Mouse (Mus musculus) urinary bladder, adult 18-20 months (tissue): ENCODE data around the gene Syk.

Experiments
- DNase-seq, 2 experiments: peaks; one replicate each; pipeline ENCODE4 v3.0.0; 2022; ENCODE audit warnings: low spot score in 2 of 2, mixed read lengths in 2 of 2

The Syk gene

DNA sequence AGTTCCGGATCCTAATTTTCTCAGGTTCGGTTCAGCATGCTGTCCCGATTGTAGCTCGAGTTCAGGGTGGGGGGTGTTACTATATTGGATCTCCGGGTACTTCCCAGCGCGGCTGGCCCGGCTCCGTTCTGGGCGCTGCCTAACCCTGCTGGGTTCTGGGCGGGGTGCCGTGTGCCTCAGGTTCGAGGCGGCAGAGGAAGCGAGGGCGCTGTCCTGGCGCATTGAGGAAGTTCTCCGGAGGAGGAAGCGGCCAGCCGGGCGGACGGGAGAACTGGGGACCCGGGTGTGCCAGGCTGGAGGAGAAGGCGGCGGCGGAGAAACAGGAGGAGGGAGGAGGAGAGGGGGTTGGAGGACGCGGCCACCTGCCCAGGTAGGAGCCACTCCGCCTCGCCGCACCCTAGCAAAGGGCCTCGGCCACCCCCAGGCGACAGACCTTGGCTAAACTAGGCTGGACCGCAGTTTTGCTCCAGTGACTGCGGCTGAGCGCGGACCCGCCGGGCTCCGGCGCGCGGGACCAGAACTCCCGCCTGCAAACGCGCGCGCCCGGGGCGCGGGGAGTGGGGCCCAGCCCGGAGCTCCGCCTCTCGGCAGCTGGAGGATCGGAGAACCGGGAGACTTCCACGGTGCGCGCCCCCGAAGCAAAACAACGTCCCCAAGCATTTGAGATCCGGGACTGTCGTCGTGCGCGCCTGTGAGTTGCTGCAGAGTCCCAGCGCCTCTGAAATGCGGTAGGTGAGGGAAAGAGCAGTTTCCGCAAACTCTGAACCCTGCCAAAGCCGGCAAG lies at the start of gene Syk:
TSS of gene Syk (plus strand) at position 296 of the 784 bp plus-strand sequence.
- DNase-seq: peak; percentile 30 to 61

GRCm38 (mm10) chr13:52533644-52534043 lies 49.3 kb upstream of the Syk start:
- DNase-seq: no peak

GRCm38 (mm10) chr13:52535542-52535941 lies 47.4 kb upstream of the Syk start:
- DNase-seq: peak; percentile 6 to 45

GRCm38 (mm10) chr13:52537754-52538587 lies 45.0 kb upstream of the Syk start:
- DNase-seq: no peak

DNA sequence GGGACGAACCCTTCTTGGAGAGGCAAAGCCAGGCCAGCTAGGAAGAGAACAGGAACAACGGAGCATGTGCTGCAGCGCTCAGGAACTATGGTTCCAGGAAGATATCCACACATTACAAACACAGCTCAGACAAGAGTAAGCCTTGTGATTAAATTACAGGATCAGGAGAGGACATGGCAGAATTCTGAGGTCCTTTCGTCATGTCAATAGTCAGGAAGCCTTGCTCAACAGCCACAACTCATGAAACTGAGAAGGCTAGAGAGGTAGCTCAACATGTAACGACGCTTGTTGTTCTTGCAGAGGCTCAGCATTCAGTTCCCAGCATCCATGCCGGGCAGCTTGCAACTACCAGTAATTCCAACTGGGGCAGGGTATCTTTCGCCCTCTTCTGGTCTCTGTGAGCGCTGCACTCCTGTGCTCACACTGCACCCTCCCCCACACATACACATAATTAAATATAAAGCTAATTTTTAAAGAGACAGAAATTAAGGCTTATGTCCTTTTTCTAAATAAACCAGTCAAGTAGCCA lies 44.3 kb upstream of the Syk start:
- no peak for DNase-seq

DNA sequence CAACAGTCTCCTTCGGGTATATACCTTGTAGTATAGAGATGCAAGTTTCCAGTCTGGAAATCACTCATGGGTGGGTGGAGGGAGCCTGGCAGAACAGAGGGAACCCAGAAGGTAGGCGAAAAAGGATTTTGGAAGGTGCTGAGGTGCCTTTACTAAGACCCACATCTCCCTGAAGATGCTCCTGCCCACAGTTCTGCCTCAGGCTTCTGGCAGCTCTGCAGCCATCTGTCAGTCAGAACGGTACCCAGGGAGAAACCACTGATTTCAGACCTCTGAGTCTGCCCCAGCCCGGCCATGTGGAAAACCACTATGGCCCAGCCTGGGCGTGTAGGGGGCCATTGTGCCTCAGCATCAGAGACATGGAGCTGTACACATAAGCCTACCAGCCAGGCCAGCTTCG lies 43.5 kb upstream of the Syk start:
- DNase-seq: no peak

- DNase-seq: no peak
These were observed 41.5 kb upstream of the Syk start for GRCm38 (mm10) chr13:52541385-52542035.

DNA sequence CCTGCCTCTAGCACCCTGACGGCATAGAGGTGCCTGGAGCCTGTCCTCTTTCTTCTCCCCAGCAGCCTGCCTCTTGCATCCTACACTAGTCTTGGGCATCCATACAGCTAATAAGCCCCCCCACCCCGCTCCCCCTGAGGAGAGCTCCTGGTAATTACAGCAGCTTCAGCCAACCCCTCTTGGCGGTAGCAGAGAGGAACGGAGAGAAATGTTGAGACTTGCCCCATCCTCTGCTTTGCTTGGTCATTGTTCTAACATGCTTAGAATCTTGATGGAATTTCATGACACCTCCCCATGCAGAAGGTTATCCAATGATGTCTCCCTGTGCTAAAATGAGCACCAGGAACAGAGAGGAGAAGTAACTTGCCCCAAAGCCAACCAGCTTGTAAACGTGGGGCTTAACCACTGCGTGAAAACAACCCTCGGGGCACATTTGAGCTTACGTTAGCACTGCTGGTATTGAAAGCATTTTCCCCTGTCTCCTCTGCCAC lies 40.9 kb upstream of the Syk start:
- DNase-seq: no peak

DNA sequence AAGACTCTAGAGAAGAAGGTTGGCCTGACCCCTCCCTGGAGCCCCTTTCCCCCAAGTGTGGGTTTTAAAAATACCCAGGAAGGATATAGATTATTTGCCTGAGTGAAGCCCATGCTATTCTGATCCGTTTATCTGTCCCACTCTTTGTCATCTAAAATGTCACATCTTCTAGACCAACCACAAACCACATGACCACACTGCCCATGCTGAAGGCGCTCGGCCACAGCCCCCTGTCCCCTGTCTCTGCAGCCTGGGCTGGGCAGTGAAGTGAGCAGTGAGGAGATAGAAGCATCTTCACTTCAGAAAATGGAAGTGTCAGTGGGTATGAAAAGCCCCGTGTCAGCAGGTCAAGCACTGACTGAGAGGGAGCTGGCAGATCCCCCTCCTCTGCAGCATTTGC lies 40.3 kb upstream of the Syk start:
- no peak for DNase-seq

DNA sequence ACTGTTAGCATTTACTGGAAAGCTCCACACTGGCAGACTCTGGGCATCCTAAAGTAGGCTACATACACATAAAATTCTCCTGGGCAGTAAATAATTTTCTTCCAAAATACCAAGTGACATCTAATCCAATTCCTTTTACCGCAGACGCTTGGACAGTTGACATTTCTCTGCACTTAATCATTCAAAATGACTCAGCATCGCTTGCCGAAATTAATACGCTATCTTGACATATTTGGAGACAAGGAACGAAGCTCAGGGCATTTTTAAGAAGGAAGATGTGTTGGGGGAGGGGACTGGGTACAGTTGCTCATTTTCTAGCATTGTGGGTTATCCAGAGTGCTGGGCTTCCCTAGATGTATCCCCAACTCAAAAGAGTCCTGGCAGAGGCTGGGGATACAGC lies 36.7 kb upstream of the Syk start:
- no peak for DNase-seq

- DNase-seq: no peak
These were observed 32.2 kb upstream of the Syk start for GRCm38 (mm10) chr13:52550690-52551193.

- DNase-seq: no peak
These were observed 31.7 kb upstream of the Syk start for GRCm38 (mm10) chr13:52551275-52551674.

DNA sequence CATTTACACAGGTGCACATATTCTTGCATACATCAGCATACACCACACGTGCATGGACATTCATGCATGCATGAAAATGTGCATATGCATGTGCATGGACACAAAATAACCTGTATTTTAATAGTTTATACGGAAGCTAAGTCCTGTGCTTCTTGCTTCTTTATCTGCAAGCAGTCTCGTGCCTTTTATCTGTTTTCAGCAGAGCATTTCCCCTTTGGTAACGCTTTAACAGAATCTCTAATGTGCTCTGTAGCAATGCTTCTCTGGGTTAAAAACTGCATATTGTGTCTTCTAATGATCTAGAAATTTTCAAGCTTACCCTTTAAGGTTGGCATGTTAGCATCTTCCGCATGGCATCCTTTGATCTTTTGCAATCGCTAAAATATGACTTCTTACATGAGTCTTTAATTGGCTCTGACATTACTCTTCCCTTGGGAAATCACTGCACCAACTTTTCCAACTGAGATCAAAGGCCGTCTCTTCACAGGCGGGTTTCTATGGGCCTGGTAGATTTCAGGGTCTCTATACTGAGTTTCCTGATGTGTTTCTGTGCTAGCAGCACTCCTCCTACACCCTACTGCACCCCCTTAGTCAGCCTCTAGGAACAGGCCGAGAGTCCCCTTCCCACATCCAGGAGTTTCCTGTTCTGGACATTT lies 30.0 kb upstream of the Syk start:
- DNase-seq: no peak

- no peak for DNase-seq
These were observed 28.3 kb upstream of the Syk start for GRCm38 (mm10) chr13:52554722-52555121.

- no peak for DNase-seq
These were observed 25.6 kb upstream of the Syk start for GRCm38 (mm10) chr13:52557421-52557820.

GRCm38 (mm10) chr13:52561367-52562165 lies 21.4 kb upstream of the Syk start:
- DNase-seq: no peak

DNA sequence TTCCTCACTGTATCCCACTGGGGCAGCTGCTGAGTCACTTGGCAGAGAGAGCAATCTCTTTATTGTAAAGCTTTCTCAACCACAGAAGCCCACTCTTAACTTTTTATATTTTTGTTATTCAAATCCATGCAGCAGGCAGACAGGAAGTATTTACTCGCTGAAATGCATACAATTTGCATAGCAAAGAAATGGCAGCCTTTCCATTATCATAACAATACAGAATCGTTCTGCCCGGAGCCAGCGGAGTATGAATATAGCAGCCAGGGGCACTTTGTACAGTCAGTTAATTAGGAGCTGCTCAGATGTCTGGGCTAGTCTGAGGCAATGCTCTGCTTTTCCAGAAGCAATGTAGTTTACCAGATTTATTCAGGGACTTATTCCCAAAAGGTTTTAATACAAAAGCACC lies 20.8 kb upstream of the Syk start:
- DNase-seq: no peak

GRCm38 (mm10) chr13:52565103-52565739 lies 17.8 kb upstream of the Syk start:
- DNase-seq: no peak

DNA sequence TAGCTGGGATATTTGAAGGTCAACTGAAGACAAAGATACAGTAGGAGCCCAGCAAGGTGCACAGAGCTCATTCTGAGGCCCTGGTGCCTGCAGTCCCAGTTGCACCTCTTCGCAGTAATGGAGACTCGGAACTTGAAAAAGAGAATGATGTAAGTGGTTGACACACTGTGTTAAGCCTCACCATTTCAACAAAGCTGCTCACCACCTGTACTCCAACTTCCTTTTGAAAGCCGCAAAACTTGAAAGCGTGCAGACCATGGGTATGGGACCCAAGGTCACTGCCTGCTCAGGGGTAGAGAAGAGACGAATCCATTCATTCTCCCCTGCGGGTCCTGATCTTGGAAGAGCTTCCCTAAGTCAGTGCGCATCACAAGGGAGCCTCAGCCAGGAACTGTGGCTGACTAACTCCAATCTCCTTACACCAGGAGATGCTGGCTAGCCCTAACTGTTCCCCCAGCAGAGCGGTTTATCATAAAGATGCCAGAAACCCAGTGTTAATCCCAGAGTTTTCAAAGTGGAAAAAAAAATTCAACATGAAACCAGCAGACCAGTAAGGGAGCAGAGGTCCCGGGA lies 16.7 kb upstream of the Syk start:
- no peak for DNase-seq

DNA sequence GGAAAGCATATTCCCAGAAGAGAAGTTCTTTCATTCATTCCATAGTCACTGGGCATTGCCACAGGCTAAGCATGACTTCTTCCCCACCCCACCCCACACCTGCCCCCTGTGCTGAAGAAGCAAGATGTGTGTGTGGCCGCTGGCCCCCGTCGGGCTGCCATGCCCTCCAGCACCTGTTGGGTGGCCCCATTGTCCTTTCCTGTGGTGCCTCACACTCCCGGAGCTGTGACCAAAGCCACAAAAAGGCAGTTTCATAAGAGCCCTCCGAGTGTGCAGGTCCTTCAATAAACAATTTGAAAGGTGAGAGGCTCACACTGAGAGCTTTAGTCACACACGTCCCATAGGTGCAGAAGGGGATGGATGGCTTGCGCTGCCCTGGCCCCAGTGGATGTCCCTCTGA lies 16.2 kb upstream of the Syk start:
- DNase-seq: no peak
